Mouse (Mus musculus): ENCODE measurements around the gene Pcbp3. TPM values are rescaled to one million over a fixed set of nuclear protein-coding genes. Genes with fewer than 3 reads are reported as not detected.

Pcbp3 gene
- total and polyA plus RNA-seq, 3 experiments: not detected

GRCm38 (mm10) chr10:76771624-76772023 is 190.1 kb downstream of the Pcbp3 start:
- dilution Hi-C loops (cut with MboI; ENCODE audit: extremely low pct_ligation_motif_present, extremely low pct_unique_long_range_greater_than_20kb, low sequenced_read_pairs): no loop called here
- no peak overlapping the region for H3K27ac ChIP-seq (ENCODE audit: insufficient read depth, low read depth)

GRCm38 (mm10) chr10:76771086-76771485 is 190.6 kb downstream of the Pcbp3 start:
- no peak for DNase-seq (ENCODE audit: extremely low read depth)

More at GRCm38 (mm10) chr10:76771624-76772023, 190.1 kb downstream of the Pcbp3 start:
- no peak overlapping the region for H3K4me2 ChIP-seq (ENCODE audit: insufficient read depth, low read depth, poor library complexity, severe bottlenecking)
- no peak overlapping the region for H3K9ac ChIP-seq (ENCODE audit: insufficient read depth, low read depth)
- peaks cover 3% of the 10 kb centered on the region for H3K9me3 ChIP-seq (replicated peaks; ENCODE audit: low read length)
- no peaks in the 10 kb centered on the region for H3K79me2 ChIP-seq (replicated peaks; ENCODE audit: control insufficient read depth, extremely low read depth, insufficient read depth, poor library complexity, severe bottlenecking)
- no peaks in the 10 kb centered on the region for H3K4me1 ChIP-seq (ENCODE audit: control insufficient read depth in 1 of 2, insufficient read depth in 2 of 2)
- peaks cover 92% of the 10 kb centered on the region for H3K27me3 ChIP-seq (replicated peaks)
- DNase-seq (ENCODE audit: extremely low read depth): no peak
- TF ChIP-seq MAZ (IDR thresholded peaks at IDR 0.05; ENCODE audit: low read depth, low read length) (no peak), ETS1 (conservative IDR thresholded peaks at IDR 0.05; ENCODE audit: low read depth, low read length) (no peak), ZNF384 (IDR thresholded peaks at IDR 0.05; ENCODE audit: low read depth, low read length) (no peak), TCF12 (IDR thresholded peaks at IDR 0.05; ENCODE audit: low read depth, low read length) (no peak), PAX5 (IDR thresholded peaks at IDR 0.05; ENCODE audit: low read length) (no peak), USF2 (conservative IDR thresholded peaks at IDR 0.05; ENCODE audit: low read depth, low read length) (no peak), E2F4 (IDR thresholded peaks at IDR 0.05; ENCODE audit: insufficient replicate concordance, low read depth, low read length) (no peak)
- no peak overlapping the region for H3K4me3 ChIP-seq (replicated peaks in 1 of 3; ENCODE audit: low read depth in 2 of 3, low read length in 2 of 3, poor library complexity in 1 of 3)
- in situ Hi-C loops (cut with MboI; ENCODE audit: low pct_ligation_motif_present, low pct_unique_long_range_greater_than_20kb, low sequenced_read_pairs): no loop called here
- H3K36me3 ChIP-seq (replicated peaks in 1 of 2; ENCODE audit: control insufficient read depth in 1 of 2, insufficient read depth in 1 of 2, low read length in 1 of 2): no peaks in the 10 kb centered on the region

GRCm38 (mm10) chr10:76769581-76769980 is 192.1 kb downstream of the Pcbp3 start:
- peaks cover 3% of the 10 kb centered on the region for H3K9me3 ChIP-seq (replicated peaks; ENCODE audit: low read length)
- TF ChIP-seq RCOR1 (conservative IDR thresholded peaks at IDR 0.05; ENCODE audit: low read depth, low read length) (no peak), ZMIZ1 (IDR thresholded peaks at IDR 0.05; ENCODE audit: low read depth, low read length) (no peak), POLR2AphosphoS2 (IDR thresholded peaks at IDR 0.05; ENCODE audit: low read depth, low read length) (no peak), TBP (conservative IDR thresholded peaks at IDR 0.05; ENCODE audit: low read depth, low read length) (no peak), USF2 (conservative IDR thresholded peaks at IDR 0.05; ENCODE audit: low read depth, low read length) (no peak), EP300 (IDR thresholded peaks at IDR 0.05; ENCODE audit: low read length) (no peak), POLR2A (IDR thresholded peaks at IDR 0.05; ENCODE audit: low read depth, low read length) (no peak), SIN3A (IDR thresholded peaks at IDR 0.05; ENCODE audit: low read length) (no peak), NRF1 (IDR thresholded peaks at IDR 0.05; ENCODE audit: low read depth, low read length) (no peak), GABPA (IDR thresholded peaks at IDR 0.05; ENCODE audit: insufficient replicate concordance, low read depth, low read length) (no peak), MAX (IDR thresholded peaks at IDR 0.05; ENCODE audit: low read length) (no peak)
- H3K27ac ChIP-seq (ENCODE audit: insufficient read depth, low read depth): no peak overlapping the region
- H3K9ac ChIP-seq (ENCODE audit: insufficient read depth, low read depth): no peak overlapping the region
- H3K79me2 ChIP-seq (replicated peaks; ENCODE audit: control insufficient read depth, extremely low read depth, insufficient read depth, poor library complexity, severe bottlenecking): no peaks in the 10 kb centered on the region
- no peaks in the 10 kb centered on the region for H3K36me3 ChIP-seq (replicated peaks in 1 of 2; ENCODE audit: control insufficient read depth in 1 of 2, insufficient read depth in 1 of 2, low read length in 1 of 2)
- H3K27me3 ChIP-seq (replicated peaks): peaks cover 92% of the 10 kb centered on the region
- H3K4me1 ChIP-seq (ENCODE audit: control insufficient read depth in 1 of 2, insufficient read depth in 2 of 2): no peaks in the 10 kb centered on the region
- no peak overlapping the region for H3K4me3 ChIP-seq (replicated peaks in 1 of 3; ENCODE audit: low read depth in 2 of 3, low read length in 2 of 3, poor library complexity in 1 of 3)
- H3K4me2 ChIP-seq (ENCODE audit: insufficient read depth, low read depth, poor library complexity, severe bottlenecking): no peak overlapping the region
- DNase-seq (ENCODE audit: extremely low read depth): no peak
- dilution Hi-C loops (cut with MboI; ENCODE audit: extremely low pct_ligation_motif_present, extremely low pct_unique_long_range_greater_than_20kb, low sequenced_read_pairs) (no loop called here), in situ Hi-C loops (cut with MboI; ENCODE audit: low pct_ligation_motif_present, low pct_unique_long_range_greater_than_20kb, low sequenced_read_pairs) (no loop called here)

More at GRCm38 (mm10) chr10:76771086-76771485, 190.6 kb downstream of the Pcbp3 start:
- H3K9me3 ChIP-seq (replicated peaks; ENCODE audit: low read length): peaks cover 3% of the 10 kb centered on the region
- no peak overlapping the region for H3K4me3 ChIP-seq (replicated peaks in 1 of 3; ENCODE audit: low read depth in 2 of 3, low read length in 2 of 3, poor library complexity in 1 of 3)
- H3K27me3 ChIP-seq (replicated peaks): peaks cover 92% of the 10 kb centered on the region
- H3K36me3 ChIP-seq (replicated peaks in 1 of 2; ENCODE audit: control insufficient read depth in 1 of 2, insufficient read depth in 1 of 2, low read length in 1 of 2): no peaks in the 10 kb centered on the region
- no peak overlapping the region for H3K27ac ChIP-seq (ENCODE audit: insufficient read depth, low read depth)
- no peaks in the 10 kb centered on the region for H3K4me1 ChIP-seq (ENCODE audit: control insufficient read depth in 1 of 2, insufficient read depth in 2 of 2)
- H3K9ac ChIP-seq (ENCODE audit: insufficient read depth, low read depth): no peak overlapping the region
- H3K4me2 ChIP-seq (ENCODE audit: insufficient read depth, low read depth, poor library complexity, severe bottlenecking): no peak overlapping the region
- in situ Hi-C loops (cut with MboI; ENCODE audit: low pct_ligation_motif_present, low pct_unique_long_range_greater_than_20kb, low sequenced_read_pairs): no loop called here
- TF ChIP-seq ZMIZ1 (IDR thresholded peaks at IDR 0.05; ENCODE audit: low read depth, low read length): no peak
- no peak for TF ChIP-seq POLR2A (IDR thresholded peaks at IDR 0.05; ENCODE audit: low read depth, low read length)
- no peak for TF ChIP-seq UBTF (IDR thresholded peaks at IDR 0.05; ENCODE audit: low read depth, low read length)
- TF ChIP-seq KAT2A (IDR thresholded peaks at IDR 0.05; ENCODE audit: insufficient replicate concordance, low read length): no peak
- TF ChIP-seq EP300 (IDR thresholded peaks at IDR 0.05; ENCODE audit: low read length): no peak
- TF ChIP-seq E2F4 (IDR thresholded peaks at IDR 0.05; ENCODE audit: insufficient replicate concordance, low read depth, low read length): no peak
- TF ChIP-seq MAZ (IDR thresholded peaks at IDR 0.05; ENCODE audit: low read depth, low read length): no peak
- H3K79me2 ChIP-seq (replicated peaks; ENCODE audit: control insufficient read depth, extremely low read depth, insufficient read depth, poor library complexity, severe bottlenecking): no peaks in the 10 kb centered on the region
- dilution Hi-C loops (cut with MboI; ENCODE audit: extremely low pct_ligation_motif_present, extremely low pct_unique_long_range_greater_than_20kb, low sequenced_read_pairs): no loop called here

Data from CH12.LX (cell line).